Mouse (Mus musculus): ENCODE results near the gene Hoxb4.

Hoxb4 gene

GRCm38 (mm10) chr11:96347717-96348116 lies 29.6 kb downstream of the Hoxb4 start:
- intact Hi-C loops (cut with DNase I): no loop called here

GRCm38 (mm10) chr11:96348141-96348928 lies 30.3 kb downstream of the Hoxb4 start:
- intact Hi-C loops (cut with DNase I): no loop called here

GRCm38 (mm10) chr11:96348988-96349387 lies 30.9 kb downstream of the Hoxb4 start:
- intact Hi-C loops (cut with DNase I): no loop called here

GRCm38 (mm10) chr11:96349491-96350340 lies 31.6 kb downstream of the Hoxb4 start:
- intact Hi-C loops (cut with DNase I): loop anchor here (5.0 to 10.0 kb wide), 3 partner anchors 32 to 275 kb away; partner anchors contain the start of genes Hoxb4 and Hoxb8

- intact Hi-C loops (cut with DNase I): loop anchor here (5.0 to 10.0 kb wide), 3 partner anchors 33 to 275 kb away; partner anchors contain the start of genes Hoxb4 and Hoxb8
Observed at GRCm38 (mm10) chr11:96350341-96350624, 32.2 kb downstream of the Hoxb4 start, which contains the start of gene Hoxb2. TSS of gene Hoxb2 (plus strand) at chr11:96350525.

GRCm38 (mm10) chr11:96350791-96351190 lies 32.7 kb downstream of the Hoxb4 start:
- intact Hi-C loops (cut with DNase I): loop anchor here (5.0 to 10.0 kb wide), 3 partner anchors 33 to 274 kb away; partner anchors contain the start of genes Hoxb4 and Hoxb8

GRCm38 (mm10) chr11:96351312-96351711 lies 33.2 kb downstream of the Hoxb4 start:
- intact Hi-C loops (cut with DNase I): loop anchor here (5.0 to 10.0 kb wide), 3 partner anchors 34 to 273 kb away; partner anchors contain the start of genes Hoxb4 and Hoxb8

- intact Hi-C loops (cut with DNase I): loop anchor here (5.0 to 10.0 kb wide), 3 partner anchors 35 to 273 kb away; partner anchors contain the start of genes Hoxb4 and Hoxb8
Observed at GRCm38 (mm10) chr11:96351831-96352230, 33.8 kb downstream of the Hoxb4 start.

- intact Hi-C loops (cut with DNase I): loop anchor here (5.0 to 10.0 kb wide), 3 partner anchors 36 to 272 kb away; partner anchors contain the start of genes Hoxb4 and Hoxb8
Observed at GRCm38 (mm10) chr11:96352691-96353521, 34.8 kb downstream of the Hoxb4 start.

- intact Hi-C loops (cut with DNase I): loop anchor here (5.0 to 10.0 kb wide), 3 partner anchors 36 to 271 kb away; partner anchors contain the start of genes Hoxb4 and Hoxb8
Observed at GRCm38 (mm10) chr11:96353522-96353841, 35.4 kb downstream of the Hoxb4 start.

GRCm38 (mm10) chr11:96353939-96354338 lies 35.9 kb downstream of the Hoxb4 start:
- intact Hi-C loops (cut with DNase I): loop anchor here (2.0 to 10.0 kb wide), 5 partner anchors 37 to 271 kb away; partner anchors contain the start of genes Hoxb4, Hoxb5 and Hoxb8

GRCm38 (mm10) chr11:96354376-96354775 lies 36.3 kb downstream of the Hoxb4 start:
- intact Hi-C loops (cut with DNase I): loop anchor here (2.0 to 10.0 kb wide), 5 partner anchors 37 to 270 kb away; partner anchors contain the start of genes Hoxb4, Hoxb5 and Hoxb8

- intact Hi-C loops (cut with DNase I): loop anchor here (2.0 to 10.0 kb wide), 6 partner anchors 38 to 270 kb away; partner anchors contain the start of genes Hoxb4, Hoxb5 and Hoxb8
Observed at GRCm38 (mm10) chr11:96354801-96355311, 36.8 kb downstream of the Hoxb4 start.

- intact Hi-C loops (cut with DNase I): no loop called here
Observed at GRCm38 (mm10) chr11:96363807-96364206, 45.7 kb downstream of the Hoxb4 start.

- intact Hi-C loops (cut with DNase I): no loop called here
Observed at GRCm38 (mm10) chr11:96365441-96366091, 47.5 kb downstream of the Hoxb4 start, which contains the start of gene Hoxb1. TSS of gene Hoxb1 (plus strand) at chr11:96365752.

GRCm38 (mm10) chr11:96366092-96367041 lies 48.3 kb downstream of the Hoxb4 start:
- intact Hi-C loops (cut with DNase I): no loop called here

- intact Hi-C loops (cut with DNase I): no loop called here
Observed at GRCm38 (mm10) chr11:96367141-96367540, 49.1 kb downstream of the Hoxb4 start.

- intact Hi-C loops (cut with DNase I): no loop called here
Observed at GRCm38 (mm10) chr11:96368686-96369085, 50.6 kb downstream of the Hoxb4 start.

GRCm38 (mm10) chr11:96369140-96369539 lies 51.1 kb downstream of the Hoxb4 start:
- intact Hi-C loops (cut with DNase I): no loop called here

Data from adrenal gland (tissue).